Mouse (Mus musculus) heart, adult 2 months (tissue): ENCODE data around the gene Pram1.

Experiments
- CTCF ChIP-seq: fragments of 200-600 bp; IDR thresholded peaks from 2 replicates; pipeline ENCODE4 v1.8.1; 2022; ENCODE audit warnings: antibody characterized with exemption, mild to moderate bottlenecking, moderate library complexity
- EP300 ChIP-seq: fragments of 200-500 bp; IDR thresholded peaks from 2 replicates; pipeline ENCODE4 v1.6.1; 2011; ENCODE audit warnings: low read depth, low read length, control low read depth; ENCODE audit not compliant: insufficient read depth
- POLR2A ChIP-seq: fragments of 200-500 bp; IDR thresholded peaks from 2 replicates; pipeline ENCODE4 v1.6.1; 2011; ENCODE audit warnings: mild to moderate bottlenecking, low read depth, low read length, control low read depth; ENCODE audit not compliant: insufficient read depth

DNA sequence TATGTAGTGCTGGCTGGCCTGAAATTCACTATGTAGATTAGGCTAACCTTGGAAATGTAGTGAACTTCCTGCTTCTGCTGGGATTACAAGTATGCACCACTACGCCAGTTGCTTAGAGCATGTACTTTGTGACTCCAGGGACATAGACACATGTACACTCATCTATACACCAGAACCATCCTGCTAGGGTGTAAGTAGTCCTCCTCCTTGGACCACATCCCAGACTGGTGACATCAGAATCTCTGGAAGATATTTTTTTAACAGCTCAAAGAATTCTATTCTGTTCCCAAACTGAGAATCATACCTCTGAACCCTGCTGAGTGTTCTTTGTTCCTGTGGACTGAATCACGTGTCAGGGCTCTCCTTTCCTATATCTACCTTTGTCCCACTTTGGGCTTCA, 818 bp upstream of the Pram1 start:
- no peak for TF ChIP-seq POLR2A
- no peak for TF ChIP-seq EP300
- no peak for TF ChIP-seq CTCF
